Mouse (Mus musculus): Measurements from ENCODE around the gene Slc6a20a.

Gene Slc6a20a

DNA sequence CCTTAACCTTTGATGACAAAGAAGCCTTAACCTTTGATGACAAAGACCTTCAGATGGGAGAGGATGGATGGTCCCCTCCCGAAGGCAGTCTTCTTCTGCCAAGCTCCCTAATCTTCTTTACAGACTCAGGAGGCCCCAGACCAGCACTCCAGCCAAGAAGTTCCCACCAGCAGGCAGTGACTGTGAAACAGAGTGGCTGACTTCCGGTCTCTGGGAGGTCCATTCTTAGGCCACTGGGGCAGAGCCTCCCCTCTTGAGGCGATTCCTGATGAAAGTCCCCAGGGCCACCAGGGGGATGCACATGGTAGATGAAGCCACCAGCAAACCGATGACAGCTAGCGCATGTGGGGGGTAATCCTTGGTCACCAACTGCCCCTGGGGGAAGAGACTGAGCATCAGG, 41.9 kb downstream of the Slc6a20a start:
- no peak for DNase-seq (ENCODE audit: low read depth)

- no peak for DNase-seq (ENCODE audit: low read depth)
Observed at GRCm38 (mm10) chr9:123632993-123633392, 45.7 kb downstream of the Slc6a20a start.

DNA sequence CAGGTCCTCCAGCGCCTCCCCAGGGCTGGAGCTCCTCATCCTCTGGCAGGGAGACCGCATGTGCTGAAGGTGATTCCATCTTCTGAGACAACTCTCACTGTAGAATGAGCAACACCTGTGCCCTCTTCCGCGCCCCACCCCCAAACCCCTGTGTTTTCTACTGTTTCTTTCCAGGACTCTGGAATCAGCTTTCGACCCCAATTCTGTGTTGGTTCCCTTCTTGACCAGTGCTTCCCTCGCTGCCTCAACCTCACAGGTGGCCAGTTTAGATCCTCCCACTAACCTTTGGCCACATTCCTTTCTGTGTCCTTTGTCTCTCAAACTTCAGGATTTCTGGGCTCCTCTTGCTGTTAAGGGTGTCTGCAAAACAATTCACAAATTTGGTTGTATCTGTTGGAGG, 46.4 kb downstream of the Slc6a20a start, which contains the start of gene Slc6a20b:
Slc6a20b (minus strand) TSS at position 285 of the 400 bp plus-strand sequence.
- DNase-seq (ENCODE audit: low read depth) = no peak

DNA sequence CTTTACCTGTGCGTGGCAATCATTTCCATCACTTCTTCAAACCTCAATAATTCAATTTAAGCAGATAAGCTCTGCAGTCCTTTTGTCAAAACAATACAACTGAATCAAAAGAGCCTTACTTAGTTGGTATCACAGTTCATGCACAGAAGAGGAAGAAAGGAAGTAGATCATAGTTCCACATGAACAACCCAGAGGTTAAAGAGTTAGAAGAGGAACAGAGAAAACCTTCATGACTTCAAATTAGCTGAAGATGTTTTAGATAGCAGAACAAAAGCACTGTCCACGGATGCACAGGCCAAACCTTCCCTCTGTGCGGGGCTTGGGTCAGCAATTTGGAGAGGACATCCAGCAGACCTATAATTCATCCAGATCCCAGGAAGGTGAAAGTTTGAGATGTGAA, 47.0 kb downstream of the Slc6a20a start:
- DNase-seq (ENCODE audit: low read depth) = no peak

DNA sequence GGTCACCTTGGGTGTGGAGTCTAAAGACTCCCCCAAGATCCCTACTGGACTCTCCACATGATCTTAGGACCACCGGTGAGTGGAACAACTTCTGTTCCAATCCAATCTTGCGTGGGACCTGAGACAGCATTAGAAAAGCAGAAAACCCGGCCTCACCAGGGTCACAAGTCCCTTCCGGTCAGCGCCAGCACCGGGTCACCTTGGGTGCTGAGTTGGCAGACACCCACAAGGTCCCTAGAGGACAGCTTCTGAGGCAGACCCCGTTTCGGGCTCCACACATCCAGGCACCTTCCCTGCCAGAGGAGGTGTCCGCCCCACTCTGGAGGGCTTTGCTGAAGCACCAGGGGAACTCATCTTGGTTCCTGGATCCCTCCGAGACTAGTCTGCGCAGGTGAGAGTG, 52.9 kb downstream of the Slc6a20a start:
- no peak for DNase-seq (ENCODE audit: low read depth)

DNA sequence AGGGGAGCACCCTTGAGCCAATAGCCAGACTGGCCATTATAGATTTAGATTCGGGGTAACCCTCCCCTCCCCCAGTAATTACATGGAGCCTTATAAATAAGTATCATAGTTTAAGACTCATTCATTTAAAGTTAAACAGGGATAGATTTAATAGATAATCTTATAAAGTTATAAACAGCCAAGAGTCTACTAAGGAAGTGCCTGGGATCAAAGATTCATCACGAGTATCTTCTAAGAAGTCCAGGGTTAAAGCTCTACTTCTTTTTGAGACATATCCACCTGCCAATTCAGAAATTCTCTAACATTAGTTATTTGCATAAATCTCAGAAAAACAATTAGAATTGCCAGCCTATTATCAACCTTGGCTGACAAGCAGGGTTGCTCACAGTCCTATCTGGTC, 53.9 kb downstream of the Slc6a20a start:
- no peak for DNase-seq (ENCODE audit: low read depth)

GRCm38 (mm10) chr9:123620311-123621098, 58.2 kb downstream of the Slc6a20a start:
- no peak for DNase-seq (ENCODE audit: low read depth)

GRCm38 (mm10) chr9:123601529-123601928, 77.2 kb downstream of the Slc6a20a start:
- no peak for DNase-seq (ENCODE audit: low read depth)

DNA sequence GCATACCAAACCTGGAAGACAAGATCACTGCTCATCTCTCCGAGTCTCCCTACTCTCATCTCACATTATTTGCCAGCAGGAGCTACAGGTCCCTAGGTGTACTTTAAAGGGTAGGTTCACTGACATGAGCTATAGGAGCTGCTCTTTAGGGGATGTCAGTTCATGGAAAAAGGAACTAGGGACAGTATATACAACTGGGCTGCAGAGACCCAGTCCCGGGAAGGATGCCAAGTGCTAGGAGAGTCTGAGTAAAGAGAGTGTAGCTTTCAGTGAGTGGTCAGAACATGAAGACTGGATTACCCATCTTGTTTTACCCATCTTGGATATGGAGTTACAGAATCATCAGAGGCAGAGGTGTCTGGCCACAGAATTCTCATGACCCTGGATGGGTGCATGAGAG, 81.3 kb downstream of the Slc6a20a start:
- no peak for DNase-seq (ENCODE audit: low read depth)

GRCm38 (mm10) chr9:123596910-123597309, 81.8 kb downstream of the Slc6a20a start:
- no peak for DNase-seq (ENCODE audit: low read depth)

GRCm38 (mm10) chr9:123595194-123595593, 83.5 kb downstream of the Slc6a20a start:
- DNase-seq (ENCODE audit: low read depth) = no peak

GRCm38 (mm10) chr9:123589240-123589910, 89.3 kb downstream of the Slc6a20a start:
- DNase-seq (ENCODE audit: low read depth) = no peak

All from induced T-regulatory cell, adult 2 months (primary cell).